Mouse (Mus musculus): ENCODE results near the gene Prima1. TPM values are rescaled to one million over a fixed set of nuclear protein-coding genes. Genes with fewer than 3 reads are reported as not detected.

The Prima1 gene
- 1.4 and 3.3 TPM in 2 replicates for polyA plus RNA-seq (2015; fragmentation: Nextera tagmentation; extraction: Ambion mirVana)

- peaks cover 13% of the 10 kb centered on the region for H3K27me3 ChIP-seq
- peak within 1 kb of the TSS; percentile 72 for H3K27ac ChIP-seq (replicated peaks)
- peak within 1 kb of the TSS; percentile 96 for H3K4me2 ChIP-seq
- H3K4me1 ChIP-seq (replicated peaks), result peaks cover 16% of the 10 kb centered on the region
- ATAC-seq (ENCODE audit: low FRiP score, low read depth), result peak; percentile 80
- no peaks in the 10 kb centered on the region for H3K9me3 ChIP-seq
- peak within 1 kb of the TSS; percentile 58 for H3K9ac ChIP-seq
- peak within 1 kb of the TSS; percentile 72 for H3K4me3 ChIP-seq
- no peaks in the 10 kb centered on the region for H3K36me3 ChIP-seq
- WGBS, result under 1% methylated on average over 54 of the region's 54 CpGs
These were observed at the start of gene Prima1 for GRCm38 (mm10) chr12:103242083-103242581. Prima1 (minus strand) TSS chr12:103242150.

- 59% methylated on average over 4 of the region's 4 CpGs for WGBS
- no peak overlapping the region for H3K9ac ChIP-seq
- H3K27ac ChIP-seq (replicated peaks), result no peak overlapping the region
- no peaks in the 10 kb centered on the region for H3K4me1 ChIP-seq (replicated peaks)
- no peaks in the 10 kb centered on the region for H3K36me3 ChIP-seq
- no peak overlapping the region for H3K4me2 ChIP-seq
- H3K27me3 ChIP-seq, result no peaks in the 10 kb centered on the region
- ATAC-seq (ENCODE audit: low FRiP score, low read depth), result peak; percentile 42; the same call in 1 of the 2 replicates
- no peaks in the 10 kb centered on the region for H3K9me3 ChIP-seq
- H3K4me3 ChIP-seq, result no peak overlapping the region
These were observed 45.3 kb upstream of the Prima1 start for GRCm38 (mm10) chr12:103287276-103287675.

DNA sequence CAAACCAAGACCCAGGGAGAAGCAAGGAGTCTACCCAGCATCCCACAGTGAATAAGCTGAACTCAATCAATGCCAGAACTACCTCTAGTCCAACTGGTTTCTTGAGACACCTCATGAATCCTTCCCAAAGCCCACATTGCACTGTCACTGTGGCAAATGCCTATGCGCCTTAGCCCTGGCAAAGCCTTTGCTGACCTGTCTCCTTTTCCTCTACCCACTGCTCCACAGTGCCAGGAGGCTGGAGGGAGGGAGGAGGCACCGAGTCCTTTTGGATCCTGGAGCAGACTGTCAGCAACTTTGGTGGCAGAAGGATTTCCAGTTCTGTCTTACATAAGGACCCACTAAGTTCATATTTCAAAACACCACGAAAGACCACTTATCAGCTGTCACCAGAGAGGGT, 41.5 kb upstream of the Prima1 start:
- no peak overlapping the region for H3K27ac ChIP-seq (replicated peaks)
- no peaks in the 10 kb centered on the region for H3K9me3 ChIP-seq
- WGBS, result 92% methylated on average over 3 of the region's 3 CpGs
- ATAC-seq (ENCODE audit: low FRiP score, low read depth), result no peak
- no peak overlapping the region for H3K4me2 ChIP-seq
- H3K36me3 ChIP-seq, result no peaks in the 10 kb centered on the region
- no peak overlapping the region for H3K9ac ChIP-seq
- H3K4me1 ChIP-seq (replicated peaks), result no peaks in the 10 kb centered on the region
- H3K4me3 ChIP-seq, result no peak overlapping the region
- H3K27me3 ChIP-seq, result no peaks in the 10 kb centered on the region

DNA sequence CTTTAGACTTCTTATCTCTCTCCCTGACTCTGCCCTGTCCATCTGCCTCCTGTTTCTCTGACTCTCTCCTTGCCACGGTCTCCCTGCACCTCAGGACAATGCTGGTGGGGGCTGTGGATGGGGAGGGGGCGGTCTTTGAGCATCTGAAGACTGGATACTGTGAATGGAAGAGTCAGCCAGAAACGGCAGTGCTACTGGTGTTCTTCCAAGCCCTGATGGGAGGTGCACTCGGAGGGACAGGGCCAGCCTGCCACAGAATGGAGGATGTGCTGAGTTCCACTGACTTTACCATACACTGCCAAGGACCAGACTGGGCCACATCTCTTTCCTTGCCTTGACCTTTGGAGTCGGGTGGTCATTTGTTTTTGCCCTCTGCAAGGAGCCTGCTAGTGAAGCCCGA, 41.0 kb upstream of the Prima1 start:
- no peak for ATAC-seq (ENCODE audit: low FRiP score, low read depth)
- 65% methylated on average over 6 of the region's 6 CpGs for WGBS
- no peak overlapping the region for H3K27ac ChIP-seq (replicated peaks)
- no peaks in the 10 kb centered on the region for H3K4me1 ChIP-seq (replicated peaks)
- H3K9me3 ChIP-seq, result no peaks in the 10 kb centered on the region
- no peak overlapping the region for H3K9ac ChIP-seq
- H3K4me2 ChIP-seq, result no peak overlapping the region
- H3K36me3 ChIP-seq, result no peaks in the 10 kb centered on the region
- no peaks in the 10 kb centered on the region for H3K27me3 ChIP-seq
- H3K4me3 ChIP-seq, result no peak overlapping the region

GRCm38 (mm10) chr12:103281912-103282311, 40.0 kb upstream of the Prima1 start:
- ATAC-seq (ENCODE audit: low FRiP score, low read depth), result no peak
- WGBS, result 66% methylated on average over 4 of the region's 4 CpGs
- no peaks in the 10 kb centered on the region for H3K9me3 ChIP-seq

DNA sequence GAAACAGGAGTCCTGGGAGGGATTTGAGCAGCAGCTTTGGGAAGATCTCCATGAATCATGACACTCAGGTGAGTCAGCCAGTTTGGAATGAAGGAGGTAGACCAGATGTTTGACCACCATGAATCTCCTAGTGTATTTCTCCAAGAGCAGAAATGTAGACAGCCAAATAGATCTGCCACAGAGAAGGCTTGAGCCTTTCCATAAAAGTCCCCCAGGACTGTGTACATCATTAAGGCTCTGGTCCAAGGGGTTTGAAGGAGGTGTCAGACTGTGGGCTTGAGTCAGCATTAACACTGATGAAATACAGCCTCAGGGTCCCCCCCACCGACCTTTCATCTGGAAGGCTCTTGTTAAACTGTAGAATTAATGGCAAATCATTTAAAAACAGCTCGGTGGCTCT, 39.5 kb upstream of the Prima1 start:
- H3K4me1 ChIP-seq (replicated peaks), result no peaks in the 10 kb centered on the region
- no peak overlapping the region for H3K27ac ChIP-seq (replicated peaks)
- no peaks in the 10 kb centered on the region for H3K9me3 ChIP-seq
- H3K27me3 ChIP-seq, result no peaks in the 10 kb centered on the region
- 56% methylated on average over 2 of the region's 2 CpGs for WGBS
- H3K4me2 ChIP-seq, result no peak overlapping the region
- H3K9ac ChIP-seq, result no peak overlapping the region
- ATAC-seq (ENCODE audit: low FRiP score, low read depth), result no peak
- no peak overlapping the region for H3K4me3 ChIP-seq
- no peaks in the 10 kb centered on the region for H3K36me3 ChIP-seq

More at GRCm38 (mm10) chr12:103281912-103282311, 40.0 kb upstream of the Prima1 start:
- Histone ChIP-seq H3K4me1 (replicated peaks) (no peaks in the 10 kb centered on the region), H3K4me2 (no peak overlapping the region), H3K4me3 (no peak overlapping the region), H3K36me3 (no peaks in the 10 kb centered on the region), H3K27me3 (no peaks in the 10 kb centered on the region), H3K27ac (replicated peaks) (no peak overlapping the region), H3K9ac (no peak overlapping the region)

DNA sequence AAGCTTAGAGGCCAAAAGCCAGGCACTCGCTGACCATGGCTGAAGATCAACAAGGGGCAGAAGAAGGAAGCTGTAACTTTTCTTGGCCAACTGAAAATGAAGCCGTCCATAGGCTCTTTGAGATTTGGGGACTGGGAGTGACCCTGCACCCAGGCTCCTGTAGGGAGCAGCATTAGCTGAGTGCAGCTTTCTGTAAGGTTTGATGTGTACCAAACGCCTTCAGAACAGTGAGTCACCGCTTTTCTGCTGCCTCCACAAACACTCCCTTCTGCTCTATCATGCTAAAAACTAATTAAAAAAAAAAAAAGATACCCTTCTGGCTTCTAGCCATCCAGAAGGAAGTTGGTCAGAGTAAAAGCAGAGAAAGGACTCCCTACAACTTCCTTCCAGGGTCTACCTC, 34.5 kb upstream of the Prima1 start:
- Histone ChIP-seq H3K9me3 (no peaks in the 10 kb centered on the region), H3K36me3 (no peaks in the 10 kb centered on the region), H3K4me1 (replicated peaks) (no peaks in the 10 kb centered on the region), H3K4me2 (no peak overlapping the region), H3K27ac (replicated peaks) (no peak overlapping the region), H3K4me3 (no peak overlapping the region), H3K9ac (no peak overlapping the region), H3K27me3 (no peaks in the 10 kb centered on the region; the same call in 1 of the 2 replicates)
- 85% methylated on average over 4 of the region's 4 CpGs for WGBS
- ATAC-seq (ENCODE audit: low FRiP score, low read depth), result no peak

DNA sequence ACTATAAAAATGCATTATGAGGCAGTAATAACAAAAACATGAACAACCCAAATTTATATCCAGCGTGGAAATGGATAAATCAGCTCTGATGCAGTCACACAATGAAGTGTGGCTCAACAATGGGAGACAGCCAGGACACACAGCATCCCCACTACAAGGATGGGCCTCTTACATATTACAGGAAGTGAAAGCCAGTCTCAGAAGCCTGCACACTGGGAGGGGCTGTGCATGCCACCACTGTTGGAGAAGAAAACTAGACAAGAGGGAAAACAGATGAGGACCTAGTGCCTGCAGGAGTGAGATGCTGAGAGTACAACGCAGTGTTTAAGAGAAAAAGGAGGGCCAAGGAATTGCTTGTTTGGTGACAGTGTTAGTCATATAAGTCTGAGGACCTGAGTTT, 31.8 kb upstream of the Prima1 start:
- Histone ChIP-seq H3K4me3 (no peak overlapping the region), H3K9me3 (no peaks in the 10 kb centered on the region), H3K4me2 (no peak overlapping the region), H3K4me1 (replicated peaks) (no peaks in the 10 kb centered on the region), H3K36me3 (no peaks in the 10 kb centered on the region), H3K27me3 (no peaks in the 10 kb centered on the region; the same call in 1 of the 2 replicates), H3K9ac (no peak overlapping the region), H3K27ac (replicated peaks) (no peak overlapping the region)
- ATAC-seq (ENCODE audit: low FRiP score, low read depth), result no peak
- WGBS, result 86% methylated on average over 2 of the region's 2 CpGs

- 70% methylated on average over 6 of the region's 6 CpGs for WGBS
- no peaks in the 10 kb centered on the region for H3K9me3 ChIP-seq
- no peaks in the 10 kb centered on the region; the same call in 1 of the 2 replicates for H3K27me3 ChIP-seq
- no peak overlapping the region for H3K4me3 ChIP-seq
- H3K27ac ChIP-seq (replicated peaks), result no peak overlapping the region
- H3K4me2 ChIP-seq, result no peak overlapping the region
- H3K4me1 ChIP-seq (replicated peaks), result no peaks in the 10 kb centered on the region
- H3K36me3 ChIP-seq, result no peaks in the 10 kb centered on the region
- H3K9ac ChIP-seq, result no peak overlapping the region
- ATAC-seq (ENCODE audit: low FRiP score, low read depth), result no peak
These were observed 31.1 kb upstream of the Prima1 start for GRCm38 (mm10) chr12:103273051-103273450.

DNA sequence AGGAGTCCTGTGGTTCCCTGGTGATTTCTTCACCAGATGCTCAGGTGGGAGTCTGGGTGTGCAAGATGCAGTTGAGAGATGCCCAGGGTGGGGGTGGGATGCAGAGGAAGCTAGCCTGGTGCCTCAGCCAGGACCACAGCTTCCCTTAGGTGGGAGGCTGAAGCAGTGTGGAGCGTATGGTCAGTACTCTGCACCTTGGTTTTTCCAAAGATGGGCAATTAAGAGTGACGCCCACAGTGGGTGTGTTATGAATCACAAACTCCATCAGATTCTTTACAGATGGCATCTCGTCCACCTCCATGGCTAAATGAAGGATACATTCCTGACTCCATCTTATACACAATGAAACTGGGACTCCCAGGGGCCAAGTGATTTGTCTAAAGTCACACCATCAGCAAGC, 30.2 kb upstream of the Prima1 start:
- H3K36me3 ChIP-seq, result no peaks in the 10 kb centered on the region
- H3K9me3 ChIP-seq, result no peaks in the 10 kb centered on the region
- no peak overlapping the region for H3K4me3 ChIP-seq
- no peak overlapping the region for H3K4me2 ChIP-seq
- H3K27ac ChIP-seq (replicated peaks), result no peak overlapping the region
- no peaks in the 10 kb centered on the region; the same call in 1 of the 2 replicates for H3K27me3 ChIP-seq
- ATAC-seq (ENCODE audit: low FRiP score, low read depth), result no peak
- WGBS, result 90% methylated on average over 3 of the region's 3 CpGs
- H3K4me1 ChIP-seq (replicated peaks), result no peaks in the 10 kb centered on the region
- H3K9ac ChIP-seq, result no peak overlapping the region

GRCm38 (mm10) chr12:103266605-103267004, 24.7 kb upstream of the Prima1 start:
- H3K4me3 ChIP-seq, result no peak overlapping the region
- H3K4me2 ChIP-seq, result no peak overlapping the region
- H3K9me3 ChIP-seq, result no peaks in the 10 kb centered on the region
- H3K36me3 ChIP-seq, result no peaks in the 10 kb centered on the region
- H3K9ac ChIP-seq, result no peak overlapping the region
- no peak overlapping the region for H3K27ac ChIP-seq (replicated peaks)
- no peaks in the 10 kb centered on the region for H3K27me3 ChIP-seq
- ATAC-seq (ENCODE audit: low FRiP score, low read depth), result no peak
- H3K4me1 ChIP-seq (replicated peaks), result peaks cover 5% of the 10 kb centered on the region; the same call in 1 of the 2 replicates
- WGBS, result 25% methylated on average over 3 of the region's 3 CpGs

DNA sequence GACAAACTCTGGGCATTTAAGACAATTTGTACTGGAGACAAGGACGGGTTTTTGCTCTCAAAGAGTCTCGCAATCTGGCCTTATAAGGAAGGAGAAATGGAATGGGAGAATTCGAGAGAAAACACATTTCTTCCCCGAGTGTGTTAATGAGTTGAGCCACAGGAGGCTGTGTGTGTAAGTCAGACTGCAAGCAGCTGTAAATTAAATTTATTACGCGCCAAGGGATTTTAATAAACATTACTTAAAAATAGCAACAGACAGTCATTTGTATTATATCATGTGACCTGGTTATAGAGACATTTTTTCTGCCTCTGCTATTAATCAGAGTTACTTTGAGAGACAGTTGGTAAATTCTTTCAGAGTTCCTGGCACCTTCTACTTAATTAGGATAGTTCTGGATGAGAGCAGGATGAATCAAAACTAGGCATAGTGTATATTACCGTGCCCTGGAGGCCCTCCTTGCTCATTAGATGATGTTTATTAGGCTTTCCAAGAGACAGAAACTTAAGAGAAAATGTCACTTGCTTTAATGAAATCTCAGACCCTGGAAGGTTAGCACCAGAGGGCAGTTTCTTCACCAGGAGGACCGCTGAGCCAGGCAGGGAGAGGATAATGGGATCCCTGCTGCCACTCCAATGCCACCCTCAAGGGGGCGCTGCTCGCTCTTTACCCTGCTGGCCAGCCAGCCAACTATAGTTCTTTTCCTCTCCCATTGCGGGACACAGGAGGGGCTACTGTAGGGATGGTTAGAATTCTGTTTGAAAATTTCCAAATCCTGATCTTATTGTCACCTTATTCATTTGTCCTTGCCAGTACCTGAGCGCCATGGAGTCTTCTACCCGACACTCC, 20.3 kb upstream of the Prima1 start:
- no peak; the same call in 1 of the 2 replicates for ATAC-seq (ENCODE audit: low FRiP score, low read depth)
- no peak overlapping the region for H3K9ac ChIP-seq
- H3K36me3 ChIP-seq, result no peaks in the 10 kb centered on the region
- WGBS, result 52% methylated on average over 13 of the region's 13 CpGs
- no peak overlapping the region for H3K4me2 ChIP-seq
- H3K9me3 ChIP-seq, result no peaks in the 10 kb centered on the region
- no peaks in the 10 kb centered on the region for H3K27me3 ChIP-seq
- H3K4me1 ChIP-seq (replicated peaks), result peaks cover 5% of the 10 kb centered on the region; the same call in 1 of the 2 replicates
- peak overlapping the region; percentile 30; the same call in 1 of the 2 replicates for H3K27ac ChIP-seq (replicated peaks)
- no peak overlapping the region for H3K4me3 ChIP-seq
